Mouse (Mus musculus) megakaryocyte, embryonic 14.5 days (primary cell): ENCODE results near the gene Gopc. TPM values are rescaled to one million over a fixed set of nuclear protein-coding genes. Genes with fewer than 3 reads are reported as not detected.

Experiments used
- H3K27me3 ChIP-seq: replicated peaks from 2 replicates; pipeline ENCODE3; 2012; ENCODE audit warnings: inconsistent platforms
- H3K36me3 ChIP-seq: replicated peaks from 2 replicates; pipeline ENCODE3; 2012; ENCODE audit warnings: low read length, inconsistent platforms, mixed read lengths
- H3K4me1 ChIP-seq: 2 replicates; pipeline ENCODE4 v1.6.1; 2012; ENCODE audit warnings: inconsistent platforms
- H3K4me3 ChIP-seq: replicated peaks from 2 replicates; pipeline ENCODE3; 2012; ENCODE audit warnings: moderate library complexity, mild to moderate bottlenecking, inconsistent platforms
- H3K9me3 ChIP-seq: 2 replicates; pipeline ENCODE4 v1.6.1; 2012; ENCODE audit warnings: inconsistent platforms
- FLI1 ChIP-seq: IDR thresholded peaks from 2 replicates; pipeline ENCODE4 v1.6.1; 2012; ENCODE audit warnings: low read length, inconsistent platforms, mixed read lengths
- GATA1 ChIP-seq: IDR thresholded peaks from 3 replicates; pipeline ENCODE4 v1.6.1; 2012; ENCODE audit warnings: mixed read lengths, low read length, inconsistent platforms, borderline replicate concordance
- polyA plus RNA-seq: library from polyadenylated mRNA; stranded (reverse); fragments of >175 nt; gene quantifications from 2 replicates; pipeline ENCODE4 v1.2.3, GENCODE M21; 2012; ENCODE audit warnings: low replicate concordance; ENCODE audit not compliant: insufficient read depth

Gopc gene
- polyA plus RNA-seq, 1 experiment: 1.2 TPM

GRCm38 (mm10) chr10:52287852-52288533 is 93.9 kb downstream of the Gopc start:
- Histone ChIP-seq H3K27me3 (no peaks in the 10 kb centered on the region), H3K4me1 (0 out of 2 replicates have a peak, but pooled peaks cover 2% of the 10 kb centered on the region), H3K9me3 (no peaks in the 10 kb centered on the region), H3K36me3 (no peaks in the 10 kb centered on the region), H3K4me3 (no peak overlapping the region)
- TF ChIP-seq FLI1 (no peak), GATA1 (no peak)

Other genes with a start within 250 kb of the Gopc start
- not detected in 2 replicates for gene Ros1, start 186.9 kb downstream of the Gopc start, polyA plus RNA-seq
- 0.39 and 0.69 TPM in 2 replicates for gene Dcbld1, start 148.5 kb downstream of the Gopc start, polyA plus RNA-seq
- gene Gm26741, start 23.4 kb downstream of the Gopc start, polyA plus RNA-seq: not detected in 2 replicates
- not detected in 2 replicates for gene Nepn, start 6.8 kb upstream of the Gopc start, polyA plus RNA-seq
- 12.7 and 17.5 TPM in 2 replicates for gene Nus1, start 35.4 kb upstream of the Gopc start, polyA plus RNA-seq